Mouse (Mus musculus): Measurements from ENCODE around the gene Olfr606. TPM values are rescaled to one million over a fixed set of nuclear protein-coding genes. Genes with fewer than 3 reads are reported as not detected.
"Not testable (repeated sequence)": the region's sequence is repeated elsewhere in the genome, so short reads cannot be mapped to it uniquely, and the experiment has no call there.

Olfr606 gene
- not detected in 2 replicates for total RNA-seq (2014; rRNA removed)
- not detected in 2 replicates for polyA plus RNA-seq (2015; fragmentation: Nextera tagmentation; extraction: Ambion mirVana)

DNA sequence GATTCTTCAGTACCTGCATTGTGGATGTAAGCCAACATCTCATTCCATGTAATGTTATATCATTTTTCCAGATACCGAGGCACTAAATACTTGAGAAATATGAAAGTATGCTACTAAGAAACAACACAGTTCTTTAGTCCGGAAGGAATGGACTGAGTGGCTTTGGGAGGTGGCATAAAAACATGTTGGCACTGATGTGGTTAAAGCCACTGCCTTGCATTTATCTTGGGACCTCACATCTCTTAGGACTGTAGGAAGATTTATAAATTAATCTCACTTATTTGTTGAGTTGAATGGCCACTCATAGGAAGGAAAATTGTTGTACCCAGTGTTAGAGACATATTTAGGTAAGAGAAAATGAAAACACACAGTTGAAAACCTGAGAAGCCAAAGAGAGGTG is at the start of gene Olfr606:
Olfr606 (plus strand) TSS at position 301 of the 400 bp plus-strand sequence.
- DNase-seq (ENCODE audit: low spot score) (no peak), ATAC-seq (no peak)
- Histone ChIP-seq H3K4me3 (ENCODE audit: low read length) (no peak within 1 kb of the TSS), H3K9me3 (ENCODE audit: low read length) (no peaks in the 10 kb centered on the region), H3K27me3 (ENCODE audit: insufficient read depth, low read length) (no peaks in the 10 kb centered on the region), H3K36me3 (ENCODE audit: insufficient read depth, low read length) (no peaks in the 10 kb centered on the region), H3K9ac (replicated peaks; ENCODE audit: low read length) (no peak within 1 kb of the TSS), H3K4me2 (ENCODE audit: low read depth, low read length) (no peak within 1 kb of the TSS), H3K27ac (no peak within 1 kb of the TSS), H3K4me1 (ENCODE audit: insufficient read depth, low read length) (no peaks in the 10 kb centered on the region)
- 93% methylated on average over 2 of the region's 2 CpGs for WGBS
- TF ChIP-seq CTCF (IDR thresholded peaks at IDR 0.05; ENCODE audit: low read depth), result no peak

DNA sequence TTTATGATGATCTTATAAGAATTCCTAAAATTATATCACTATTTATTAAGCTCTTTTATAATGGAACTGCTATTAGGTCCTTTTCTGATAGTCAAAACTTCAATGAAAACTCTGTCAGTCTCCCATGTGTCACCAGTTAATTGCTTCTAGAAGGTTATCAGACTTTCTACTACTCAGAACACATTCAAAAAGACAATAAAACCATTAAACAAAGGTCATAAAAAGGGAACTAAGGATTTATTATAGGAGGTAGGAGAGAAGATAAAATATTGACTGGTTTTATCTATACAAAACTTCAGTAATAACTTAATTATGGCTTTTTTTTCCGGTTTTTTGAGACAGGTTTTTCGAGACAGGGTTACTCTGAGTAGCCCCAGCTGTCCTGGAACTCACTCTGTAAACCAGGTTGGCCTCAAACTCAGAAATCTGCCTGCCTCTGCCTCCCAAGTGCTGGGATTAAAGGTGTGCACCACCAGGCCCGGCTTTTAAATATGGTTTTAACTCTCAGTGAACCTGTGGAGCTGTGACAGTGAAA is 42.3 kb upstream of the Olfr606 start:
- H3K27me3 ChIP-seq (ENCODE audit: insufficient read depth, low read length); H3K4me1 ChIP-seq (ENCODE audit: insufficient read depth, low read length); ATAC-seq; H3K4me3 ChIP-seq (ENCODE audit: low read length); H3K9ac ChIP-seq (replicated peaks; ENCODE audit: low read length); H3K36me3 ChIP-seq (ENCODE audit: insufficient read depth, low read length); H3K4me2 ChIP-seq (ENCODE audit: low read depth, low read length); DNase-seq (ENCODE audit: low spot score); H3K27ac ChIP-seq; H3K9me3 ChIP-seq (ENCODE audit: low read length): not testable (repeated sequence)
- WGBS, result 77% methylated on average over 3 of the region's 3 CpGs

- H3K4me3 ChIP-seq (ENCODE audit: low read length); ATAC-seq; H3K4me1 ChIP-seq (ENCODE audit: insufficient read depth, low read length); DNase-seq (ENCODE audit: low spot score); H3K27ac ChIP-seq; H3K9ac ChIP-seq (replicated peaks; ENCODE audit: low read length); H3K27me3 ChIP-seq (ENCODE audit: insufficient read depth, low read length); H3K9me3 ChIP-seq (ENCODE audit: low read length); H3K4me2 ChIP-seq (ENCODE audit: low read depth, low read length); H3K36me3 ChIP-seq (ENCODE audit: insufficient read depth, low read length): not testable (repeated sequence)
- 77% methylated on average over 1 of the region's 1 CpGs for WGBS
These were observed 34.1 kb upstream of the Olfr606 start, which contains the start of gene Usp17lc for GRCm38 (mm10) chr7:103414772-103415171. Usp17lc (plus strand) TSS chr7:103415072.

- no peaks in the 10 kb centered on the region for H3K9me3 ChIP-seq (ENCODE audit: low read length)
- WGBS, result 84% methylated on average over 1 of the region's 1 CpGs
- no peak within 1 kb of the TSS for H3K4me2 ChIP-seq (ENCODE audit: low read depth, low read length)
- no peak within 1 kb of the TSS for H3K4me3 ChIP-seq (ENCODE audit: low read length)
- DNase-seq (ENCODE audit: low spot score) (no peak), ATAC-seq (no peak)
- no peak within 1 kb of the TSS for H3K9ac ChIP-seq (replicated peaks; ENCODE audit: low read length)
- H3K36me3 ChIP-seq (ENCODE audit: insufficient read depth, low read length), result no peaks in the 10 kb centered on the region
- H3K27me3 ChIP-seq (ENCODE audit: insufficient read depth, low read length), result no peaks in the 10 kb centered on the region
- H3K4me1 ChIP-seq (ENCODE audit: insufficient read depth, low read length), result no peaks in the 10 kb centered on the region
- no peak for TF ChIP-seq CTCF (IDR thresholded peaks at IDR 0.05; ENCODE audit: low read depth)
- H3K27ac ChIP-seq, result no peak within 1 kb of the TSS
These were observed 3.5 kb upstream of the Olfr606 start, which contains the start of gene Olfr605 for GRCm38 (mm10) chr7:103445339-103445738. Olfr605 (minus strand) TSS chr7:103445439.

DNA sequence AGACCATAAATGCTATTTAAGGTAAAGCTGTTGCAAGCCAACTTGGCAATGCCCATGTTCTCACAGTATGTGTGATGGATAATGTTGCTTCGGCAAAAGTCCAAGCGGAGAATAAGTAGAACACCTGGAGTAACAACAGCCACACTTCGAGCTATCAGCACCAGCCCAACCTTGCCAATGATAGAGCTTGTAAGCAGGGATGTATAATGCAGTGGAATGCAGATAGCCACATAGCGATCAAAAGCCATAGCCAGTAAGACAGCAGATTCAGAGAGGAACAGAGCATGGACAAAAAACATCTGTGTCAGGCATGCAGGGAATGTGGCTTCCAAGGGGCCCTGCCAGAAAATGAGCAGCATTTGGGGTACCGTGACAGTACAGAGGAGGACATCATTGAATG is 11.7 kb downstream of the Olfr606 start:
- WGBS, result 87% methylated on average over 5 of the region's 5 CpGs
- no peak overlapping the region for H3K27ac ChIP-seq
- no peak for ATAC-seq

GRCm38 (mm10) chr7:103469577-103469976 is 20.7 kb downstream of the Olfr606 start, which contains the start of gene Olfr608:
Olfr608 (plus strand) TSS chr7:103469877.
- Histone ChIP-seq H3K27ac (no peak within 1 kb of the TSS), H3K9ac (replicated peaks; ENCODE audit: low read length) (no peak within 1 kb of the TSS), H3K4me3 (ENCODE audit: low read length) (no peak within 1 kb of the TSS), H3K4me2 (ENCODE audit: low read depth, low read length) (no peak within 1 kb of the TSS), H3K4me1 (ENCODE audit: insufficient read depth, low read length) (no peaks in the 10 kb centered on the region), H3K9me3 (ENCODE audit: low read length) (no peaks in the 10 kb centered on the region), H3K36me3 (ENCODE audit: insufficient read depth, low read length) (no peaks in the 10 kb centered on the region), H3K27me3 (ENCODE audit: insufficient read depth, low read length) (no peaks in the 10 kb centered on the region)
- TF ChIP-seq CTCF (IDR thresholded peaks at IDR 0.05; ENCODE audit: low read depth), result no peak
- ATAC-seq (no peak), DNase-seq (ENCODE audit: low spot score) (no peak)

More for the DNA sequence above, 11.7 kb downstream of the Olfr606 start:
- TF ChIP-seq CTCF (IDR thresholded peaks at IDR 0.05; ENCODE audit: low read depth), result no peak
- no peaks in the 10 kb centered on the region for H3K4me1 ChIP-seq (ENCODE audit: insufficient read depth, low read length)
- no peaks in the 10 kb centered on the region for H3K36me3 ChIP-seq (ENCODE audit: insufficient read depth, low read length)
- no peaks in the 10 kb centered on the region for H3K9me3 ChIP-seq (ENCODE audit: low read length)
- no peak overlapping the region for H3K9ac ChIP-seq (replicated peaks; ENCODE audit: low read length)
- no peaks in the 10 kb centered on the region for H3K27me3 ChIP-seq (ENCODE audit: insufficient read depth, low read length)
- no peak overlapping the region for H3K4me3 ChIP-seq (ENCODE audit: low read length)
- DNase-seq (ENCODE audit: low spot score), result no peak
- no peak overlapping the region for H3K4me2 ChIP-seq (ENCODE audit: low read depth, low read length)

DNA sequence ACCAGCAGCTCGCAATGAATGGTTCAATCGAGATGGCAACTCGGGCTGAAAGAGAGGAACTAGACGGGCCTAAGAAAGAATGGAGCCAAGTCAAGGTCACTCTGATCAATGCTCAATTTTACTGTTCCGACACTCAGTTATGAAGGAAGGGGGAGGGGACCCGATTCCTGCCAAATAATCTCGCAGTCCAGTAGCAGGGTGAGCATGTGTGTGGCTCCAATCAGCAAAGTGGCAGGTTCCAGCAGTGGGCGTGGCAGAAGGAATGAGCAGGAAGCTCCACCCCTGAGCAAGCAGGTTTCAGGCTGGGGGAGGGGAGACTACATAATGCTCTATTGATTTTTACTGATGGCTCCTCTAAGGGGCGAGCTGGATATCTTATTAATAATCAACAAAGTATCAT is 28.3 kb downstream of the Olfr606 start:
- H3K9me3 ChIP-seq (ENCODE audit: low read length); H3K27me3 ChIP-seq (ENCODE audit: insufficient read depth, low read length); H3K4me3 ChIP-seq (ENCODE audit: low read length); H3K4me2 ChIP-seq (ENCODE audit: low read depth, low read length); H3K36me3 ChIP-seq (ENCODE audit: insufficient read depth, low read length); H3K9ac ChIP-seq (replicated peaks; ENCODE audit: low read length); H3K27ac ChIP-seq; H3K4me1 ChIP-seq (ENCODE audit: insufficient read depth, low read length); ATAC-seq: not testable (repeated sequence)
- peak; percentile 2 for DNase-seq (ENCODE audit: low spot score)
- WGBS, result 73% methylated on average over 9 of the region's 9 CpGs
